Mouse (Mus musculus) small intestine, adult 2 months (tissue): ENCODE data around the gene Prmt2. TPM values are rescaled to one million over a fixed set of nuclear protein-coding genes. Genes with fewer than 3 reads are reported as not detected.
A peak's percentile ranks its signal among the peaks of the same experiment; 100 is the strongest.

Source experiments
- H3K27ac ChIP-seq: fragments of 200-500 bp; 2 replicates; pipeline ENCODE4 v1.5.1; 2012; ENCODE audit warnings: low read depth, low read length, control low read depth, inconsistent platforms; ENCODE audit not compliant: insufficient read depth
- H3K27me3 ChIP-seq: fragments of 200-500 bp; 2 replicates; pipeline ENCODE4 v1.6.1; 2012; ENCODE audit warnings: mild to moderate bottlenecking, moderate library complexity, low read length, inconsistent platforms; ENCODE audit not compliant: control insufficient read depth, insufficient read depth
- H3K36me3 ChIP-seq: fragments of 200-500 bp; 2 replicates; pipeline ENCODE4 v1.6.1; 2012; ENCODE audit warnings: mild to moderate bottlenecking, low read length, control low read depth, inconsistent platforms; ENCODE audit not compliant: control insufficient read depth, insufficient read depth
- H3K4me1 ChIP-seq: fragments of 200-500 bp; 2 replicates; pipeline ENCODE4 v1.6.1; 2012; ENCODE audit warnings: low read length, inconsistent platforms, mixed read lengths; ENCODE audit not compliant: control insufficient read depth, insufficient read depth, insufficient read length
- H3K4me3 ChIP-seq: fragments of 200-500 bp; 2 replicates; pipeline ENCODE4 v1.5.1; 2012; ENCODE audit warnings: low read depth, mild to moderate bottlenecking, control low read depth, inconsistent platforms, low read length, moderate library complexity
- CTCF ChIP-seq: fragments of 200-500 bp; IDR thresholded peaks from 2 replicates; pipeline ENCODE4 v1.5.1; 2012; ENCODE audit warnings: low read depth, mild to moderate bottlenecking, control low read depth, inconsistent platforms, low read length, moderate library complexity, mixed read lengths; ENCODE audit not compliant: insufficient replicate concordance, insufficient read length; ENCODE audit errors: extremely low read depth
- POLR2A ChIP-seq: fragments of 200-500 bp; IDR thresholded peaks from 2 replicates; pipeline ENCODE4 v1.6.1; 2012; ENCODE audit warnings: low read depth, mild to moderate bottlenecking, control low read depth, inconsistent platforms, low read length, moderate library complexity
- WGBS: fragments of 180-500 bp; shearing (Covaris S2); methylation state at CpG from one replicate; pipeline ENCODE4 v1.1.7; 2018; 5-methylcytosine and 5-hydroxymethylcytosine counted together
- polyA plus RNA-seq: library from polyadenylated mRNA; depleted of rRNA; stranded (reverse); fragments of >200 nt; gene quantifications from 2 replicates; pipeline ENCODE4 v1.2.3, GENCODE M21; 2012; rRNA removed

Gene Prmt2
- polyA plus RNA-seq, result 13.2 and 24.2 TPM in 2 replicates

DNA sequence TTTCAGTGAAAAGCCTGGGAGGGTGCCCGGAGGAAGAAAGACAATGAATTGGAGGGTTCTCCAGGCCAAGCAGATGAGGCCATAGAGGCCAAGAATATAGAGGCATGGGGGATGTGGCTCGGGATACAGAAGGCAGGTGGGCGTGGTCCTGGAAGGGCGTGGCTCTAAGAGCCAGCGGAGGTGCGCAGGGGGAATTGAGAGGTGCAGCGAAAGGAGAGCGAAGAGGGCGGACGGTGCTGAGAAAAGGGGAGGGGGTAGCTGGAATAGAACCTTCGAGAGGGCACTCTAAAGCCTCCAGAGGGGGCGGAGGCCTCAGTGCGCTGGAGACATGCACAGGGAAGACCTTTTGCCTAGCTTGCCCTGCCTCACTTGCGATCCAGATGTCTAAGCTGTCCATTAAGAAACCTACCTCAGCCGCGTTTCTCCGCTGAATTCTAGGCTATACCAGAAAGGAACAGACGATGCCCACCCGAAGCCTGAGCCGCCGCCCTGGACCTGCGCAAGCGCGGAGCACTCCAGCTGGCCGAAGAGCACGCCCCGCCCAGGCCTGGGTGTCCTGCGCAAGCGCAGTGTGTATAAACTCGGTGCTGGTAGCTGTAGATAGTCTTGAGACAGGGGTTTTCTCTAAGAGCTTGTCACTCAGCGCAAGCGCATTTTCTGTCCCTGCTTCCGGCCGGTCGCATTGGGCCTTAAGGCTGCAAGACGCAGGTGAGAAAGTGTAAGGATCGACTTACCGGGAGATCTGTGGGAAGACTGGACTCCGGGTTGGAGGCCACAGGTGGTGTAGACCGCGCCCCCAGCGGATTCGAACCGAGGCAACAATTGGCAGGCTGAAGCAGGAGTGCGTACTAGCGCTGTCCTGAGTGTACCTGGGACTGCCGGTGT lies at the start of gene Prmt2:
Gene Prmt2, minus strand, starts transcription at position 525 of the 885 bp plus-strand sequence.
- Histone ChIP-seq H3K27me3 (no peaks in the 10 kb centered on the region), H3K4me1 (no peaks in the 10 kb centered on the region), H3K36me3 (no peaks in the 10 kb centered on the region), H3K4me3 (peak within 1 kb of the TSS; percentile 73), H3K27ac (peak within 1 kb of the TSS; percentile 40)
- under 1% methylated on average over 47 of the region's 47 CpGs for WGBS
- peak; percentile 59 for TF ChIP-seq POLR2A
- peak; percentile 40; the same call in 1 of the 2 replicates for TF ChIP-seq CTCF

- H3K4me1 ChIP-seq, result no peaks in the 10 kb centered on the region
- no peak for TF ChIP-seq CTCF
- no peak for TF ChIP-seq POLR2A
- H3K27ac ChIP-seq, result no peak overlapping the region
- peaks cover 51% of the 10 kb centered on the region for H3K36me3 ChIP-seq
- H3K27me3 ChIP-seq, result no peaks in the 10 kb centered on the region
- WGBS, result 74% methylated on average over 5 of the region's 5 CpGs
- no peak overlapping the region for H3K4me3 ChIP-seq
These were observed 41.0 kb upstream of the Prmt2 start for GRCm38 (mm10) chr10:76278541-76279097.

GRCm38 (mm10) chr10:76275256-76275655 lies 37.6 kb upstream of the Prmt2 start:
- TF ChIP-seq POLR2A, result no peak
- no peak for TF ChIP-seq CTCF
- Histone ChIP-seq H3K27ac (no peak overlapping the region), H3K4me3 (no peak overlapping the region), H3K27me3 (no peaks in the 10 kb centered on the region), H3K36me3 (peaks cover 46% of the 10 kb centered on the region), H3K4me1 (no peaks in the 10 kb centered on the region)
- WGBS, result 85% methylated on average over 10 of the region's 10 CpGs

- peaks cover 46% of the 10 kb centered on the region for H3K36me3 ChIP-seq
- TF ChIP-seq CTCF (peak; percentile 67; the same call in 1 of the 2 replicates), POLR2A (no peak)
- WGBS, result 32% methylated on average over 8 of the region's 8 CpGs
- no peak overlapping the region for H3K4me3 ChIP-seq
- H3K27ac ChIP-seq, result no peak overlapping the region
- no peaks in the 10 kb centered on the region for H3K4me1 ChIP-seq
- no peaks in the 10 kb centered on the region for H3K27me3 ChIP-seq
These were observed 33.6 kb upstream of the Prmt2 start for GRCm38 (mm10) chr10:76271238-76271637.

DNA sequence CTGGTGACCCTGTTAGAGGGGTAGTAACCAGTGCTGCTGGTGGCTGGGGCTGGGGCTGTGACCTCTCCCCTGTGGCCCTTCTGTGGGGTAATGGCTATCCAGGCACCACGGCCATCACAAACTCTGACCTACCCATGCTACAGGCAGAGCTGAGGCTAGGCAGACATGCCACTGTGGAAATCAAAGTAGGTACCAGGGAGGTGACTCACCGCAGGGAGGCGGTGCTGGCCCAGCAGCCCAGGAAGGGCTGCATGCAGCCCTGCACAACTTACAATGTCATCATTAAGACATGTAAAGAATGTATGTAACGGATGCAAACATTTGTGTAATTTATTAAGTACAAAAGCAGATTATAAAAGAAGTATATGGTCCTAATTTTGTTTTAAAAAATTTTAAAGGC lies 24.8 kb upstream of the Prmt2 start:
- H3K4me1 ChIP-seq, result peaks cover 3% of the 10 kb centered on the region; the same call in 1 of the 2 replicates
- WGBS, result 89% methylated on average over 4 of the region's 4 CpGs
- H3K4me3 ChIP-seq, result no peak overlapping the region
- H3K27ac ChIP-seq, result no peak overlapping the region
- H3K27me3 ChIP-seq, result no peaks in the 10 kb centered on the region
- TF ChIP-seq CTCF (no peak), POLR2A (no peak)
- peaks cover 8% of the 10 kb centered on the region for H3K36me3 ChIP-seq

GRCm38 (mm10) chr10:76261447-76261846 lies 23.8 kb upstream of the Prmt2 start:
- H3K4me3 ChIP-seq, result no peak overlapping the region
- no peak for TF ChIP-seq POLR2A
- no peak for TF ChIP-seq CTCF
- H3K27me3 ChIP-seq, result no peaks in the 10 kb centered on the region
- WGBS, result 39% methylated on average over 3 of the region's 3 CpGs
- peaks cover 5% of the 10 kb centered on the region for H3K36me3 ChIP-seq
- H3K27ac ChIP-seq, result no peak overlapping the region
- peaks cover 3% of the 10 kb centered on the region; the same call in 1 of the 2 replicates for H3K4me1 ChIP-seq
